Mouse (Mus musculus) thymus, postnatal 0 days (tissue): ENCODE results near the gene Cmss1. TPM values are rescaled to one million over a fixed set of nuclear protein-coding genes. Genes with fewer than 3 reads are reported as not detected.

Source experiments
- DNase-seq: peaks from one replicate; pipeline ENCODE4 v3.0.0-alpha.2; 2015; ENCODE audit warnings: low spot score
- polyA plus RNA-seq: library from polyadenylated mRNA; unstranded; fragments of >200 nt; fragmentation: Nextera tagmentation; extraction: Ambion mirVana; gene quantifications from 2 replicates; pipeline ENCODE4 v1.2.1, GENCODE M21; 2015

The Cmss1 gene
- polyA plus RNA-seq, 1 experiment from 2014 or later, result 55.4 TPM

DNA sequence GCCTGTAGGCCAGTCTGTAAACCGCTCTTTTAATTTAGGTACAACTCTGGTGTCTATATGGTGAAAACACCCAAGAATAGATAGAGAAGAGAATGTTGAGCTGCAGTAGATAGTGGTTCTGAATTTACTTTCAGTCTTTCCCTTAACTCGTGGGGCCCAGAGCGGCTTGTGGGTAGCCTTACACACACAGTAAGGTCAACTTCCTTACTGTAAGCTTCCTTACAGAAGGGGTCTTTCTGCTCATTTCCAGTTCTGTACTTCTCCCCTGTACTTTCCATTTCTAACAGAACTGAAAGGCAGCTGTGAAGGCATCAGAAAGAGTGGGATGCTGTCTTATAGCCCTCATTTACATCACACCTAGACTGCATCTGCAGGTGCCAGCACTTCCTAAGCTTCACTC lies 175.4 kb downstream of the Cmss1 start:
- peak; percentile 9 for DNase-seq

- no peak for DNase-seq
These were observed 177.7 kb downstream of the Cmss1 start for GRCm38 (mm10) chr16:57428977-57429376.

GRCm38 (mm10) chr16:57427516-57428285 lies 179.0 kb downstream of the Cmss1 start:
- DNase-seq, result no peak

- no peak for DNase-seq
These were observed 180.0 kb downstream of the Cmss1 start for GRCm38 (mm10) chr16:57426680-57427079.

GRCm38 (mm10) chr16:57423001-57423800 lies 183.5 kb downstream of the Cmss1 start:
- peak; percentile 65 for DNase-seq

- peak; percentile 48 for DNase-seq
These were observed 184.8 kb downstream of the Cmss1 start for GRCm38 (mm10) chr16:57421680-57422417.

- DNase-seq, result no peak
These were observed 185.7 kb downstream of the Cmss1 start for GRCm38 (mm10) chr16:57420773-57421556.

GRCm38 (mm10) chr16:57419881-57420280 lies 186.8 kb downstream of the Cmss1 start:
- DNase-seq, result no peak

DNA sequence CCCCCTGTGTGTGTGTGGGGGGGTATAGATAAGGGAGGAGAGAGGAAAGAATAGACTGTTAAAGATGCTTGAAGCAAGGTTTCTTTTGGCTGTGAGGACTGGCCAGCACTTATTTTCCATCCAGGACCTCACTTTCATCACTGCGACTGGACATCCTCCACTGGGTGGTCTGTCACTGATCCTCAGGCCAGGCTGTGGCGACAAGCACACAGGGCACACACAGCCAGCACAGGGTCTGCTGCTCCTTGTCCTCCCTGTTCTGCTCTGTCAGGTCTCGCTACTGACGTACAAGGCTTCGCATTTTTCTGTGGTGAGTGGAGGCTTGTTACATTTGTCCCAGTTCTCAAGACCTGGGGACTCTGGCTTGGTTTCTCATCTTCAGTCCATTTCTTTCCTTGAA lies 187.3 kb downstream of the Cmss1 start:
- DNase-seq, result no peak

DNA sequence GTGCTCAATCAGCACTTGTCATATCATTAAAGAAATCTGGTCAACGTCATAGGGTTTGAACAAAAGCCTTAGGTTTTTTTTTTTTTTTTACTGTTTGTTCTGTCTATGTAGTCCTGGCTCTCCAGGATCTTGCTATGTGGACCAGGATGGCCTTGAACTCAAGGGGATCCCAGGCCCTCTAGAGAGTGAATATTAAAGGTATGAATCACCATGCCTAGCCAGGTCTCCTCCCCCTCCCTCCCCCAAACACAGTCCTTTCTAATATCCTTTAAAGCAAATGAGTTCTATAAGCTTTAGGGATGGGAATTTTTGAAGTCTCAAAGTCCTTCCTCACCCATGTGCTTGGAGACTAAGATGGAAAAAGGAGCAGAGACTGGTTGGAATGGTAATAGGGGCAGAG lies 188.7 kb downstream of the Cmss1 start:
- DNase-seq, result no peak

- no peak for DNase-seq
These were observed 189.6 kb downstream of the Cmss1 start for GRCm38 (mm10) chr16:57417017-57417416.

DNA sequence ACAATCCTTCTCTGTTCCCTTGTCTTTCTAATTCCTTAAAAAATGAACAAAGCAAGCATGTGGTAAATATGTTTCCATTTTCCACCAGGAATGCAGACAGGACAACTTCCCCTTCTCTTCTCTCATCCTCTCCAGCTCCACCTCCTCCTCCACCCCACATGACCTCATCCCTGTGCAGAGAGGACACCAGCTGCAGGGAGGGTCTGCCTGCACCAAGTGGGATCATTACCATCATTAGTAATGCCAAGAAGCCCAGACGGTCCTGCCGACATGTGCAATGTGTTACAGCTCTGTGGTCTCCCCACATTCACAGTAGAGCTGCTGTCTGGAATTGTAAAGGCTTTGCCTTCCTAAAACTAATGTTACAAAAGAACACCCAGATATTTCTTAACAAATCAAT lies 190.6 kb downstream of the Cmss1 start:
- no peak for DNase-seq

DNA sequence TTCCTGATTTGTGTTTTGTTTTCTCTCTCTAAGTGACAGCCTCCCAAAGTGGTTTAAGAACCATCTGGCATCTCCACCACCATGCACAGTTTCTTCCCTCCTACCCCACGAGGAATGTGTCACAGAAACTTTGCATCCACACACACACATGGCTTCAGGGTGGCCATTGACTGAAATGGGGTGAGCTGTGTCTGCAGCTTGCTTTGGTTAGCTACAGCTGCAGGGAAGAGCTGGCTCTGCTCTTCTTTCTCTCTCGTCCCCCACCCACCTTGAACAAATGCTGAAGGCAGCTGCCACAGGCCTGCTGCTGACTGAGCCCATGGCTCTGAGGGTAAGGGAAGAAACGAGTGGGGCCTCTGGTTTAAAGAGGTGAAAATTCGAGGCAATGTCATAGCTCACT lies 193.9 kb downstream of the Cmss1 start:
- DNase-seq, result no peak

DNA sequence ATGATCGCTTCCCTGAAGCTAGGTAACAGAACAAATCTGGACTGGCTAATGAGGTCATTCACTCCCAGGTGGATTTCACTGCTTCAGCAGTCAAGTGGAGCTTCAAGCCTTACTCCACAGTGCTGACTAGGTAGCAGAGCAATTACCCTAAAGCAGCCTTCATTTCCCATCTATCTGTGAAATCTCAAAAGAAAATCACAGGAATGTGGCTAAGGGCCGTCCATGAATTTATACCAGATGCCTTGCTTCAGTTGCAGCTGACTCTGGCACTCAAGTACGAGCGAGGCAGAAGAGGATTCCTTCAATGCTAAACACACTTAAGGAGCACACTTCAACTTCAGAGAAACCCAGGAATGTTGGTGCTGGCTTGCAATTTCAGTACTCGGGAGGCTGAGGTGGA lies 202.8 kb downstream of the Cmss1 start:
- DNase-seq, result no peak

GRCm38 (mm10) chr16:57402910-57403309 lies 203.8 kb downstream of the Cmss1 start:
- DNase-seq, result peak; percentile 36

- no peak for DNase-seq
These were observed 205.0 kb downstream of the Cmss1 start for GRCm38 (mm10) chr16:57401702-57402101.

DNA sequence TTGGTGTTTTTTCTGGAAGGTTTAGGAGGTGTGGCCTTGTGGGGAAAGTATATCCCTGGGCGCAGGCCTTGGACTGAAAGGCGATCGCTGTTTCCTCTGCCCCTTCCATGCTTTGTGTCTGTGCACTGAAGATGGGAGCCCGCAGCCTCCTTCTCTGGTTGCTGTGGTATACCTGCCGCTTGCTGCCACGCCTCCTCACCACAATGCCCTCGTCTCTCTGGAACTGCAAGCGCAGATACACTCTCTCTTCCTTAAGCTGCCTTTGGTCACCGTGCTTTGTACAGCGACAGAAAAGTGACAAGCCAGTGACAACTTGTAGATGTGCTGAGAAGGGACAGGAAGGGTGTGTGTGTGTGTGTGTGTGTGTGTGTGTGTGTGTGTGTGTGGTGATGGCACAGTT lies 207.1 kb downstream of the Cmss1 start:
- DNase-seq, result peak; percentile 22

GRCm38 (mm10) chr16:57398387-57399214 lies 208.1 kb downstream of the Cmss1 start:
- DNase-seq, result peak; percentile 78

- no peak for DNase-seq
These were observed 208.8 kb downstream of the Cmss1 start for GRCm38 (mm10) chr16:57397845-57398244.

DNA sequence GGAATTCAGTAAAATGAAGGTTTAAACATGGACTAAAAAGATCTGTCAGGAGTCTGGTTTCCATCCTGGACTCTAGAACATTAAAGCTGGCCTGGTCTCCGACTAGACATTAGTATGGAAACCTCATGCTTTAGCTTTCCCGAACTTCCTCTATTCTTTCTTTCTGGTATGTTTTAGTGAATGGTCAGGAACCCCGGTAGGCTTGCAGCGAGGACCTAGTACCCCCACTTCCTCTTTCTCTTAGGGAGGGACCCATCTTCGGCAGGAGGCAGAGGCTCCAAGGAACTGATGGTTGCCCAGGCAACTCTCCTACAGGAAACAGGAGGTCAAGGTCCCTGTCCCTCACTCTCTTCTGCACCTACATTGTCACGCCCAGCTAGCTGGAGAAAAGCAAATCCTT lies 210.4 kb downstream of the Cmss1 start:
- DNase-seq, result no peak
